Mouse (Mus musculus): ENCODE data around the gene Slc39a11. TPM values are rescaled to one million over a fixed set of nuclear protein-coding genes. Genes with fewer than 3 reads are reported as not detected.

Gene Slc39a11
- total RNA-seq, 1 experiment from 2014 or later = 26.6 TPM

DNA sequence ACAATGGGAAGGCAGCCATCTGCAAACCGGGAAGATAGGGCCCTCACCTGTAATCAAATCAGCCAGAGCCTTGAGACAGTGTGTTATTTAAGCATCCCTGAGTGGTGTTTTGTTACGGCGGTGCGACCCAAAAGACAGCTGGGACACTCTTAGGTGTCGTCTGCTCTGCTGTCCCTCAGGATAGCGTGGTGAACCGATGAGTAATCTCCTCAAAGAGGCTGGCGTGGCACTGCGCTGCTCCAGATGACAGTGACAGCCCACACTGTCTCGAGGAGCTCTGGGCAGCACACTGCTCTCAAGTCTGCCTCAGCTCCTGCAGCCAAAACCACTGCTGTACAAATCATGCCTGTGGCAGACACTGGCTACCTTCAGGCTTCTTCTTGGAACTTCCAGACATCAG, 133.7 kb downstream of the Slc39a11 start:
- no peak for ATAC-seq (replicated peaks in 1 of 2; ENCODE audit: insufficient read depth in 1 of 2, low FRiP score in 2 of 2, low TSS enrichment in 1 of 2, low read depth in 1 of 2, poor library complexity in 2 of 2, severe bottlenecking in 2 of 2)

DNA sequence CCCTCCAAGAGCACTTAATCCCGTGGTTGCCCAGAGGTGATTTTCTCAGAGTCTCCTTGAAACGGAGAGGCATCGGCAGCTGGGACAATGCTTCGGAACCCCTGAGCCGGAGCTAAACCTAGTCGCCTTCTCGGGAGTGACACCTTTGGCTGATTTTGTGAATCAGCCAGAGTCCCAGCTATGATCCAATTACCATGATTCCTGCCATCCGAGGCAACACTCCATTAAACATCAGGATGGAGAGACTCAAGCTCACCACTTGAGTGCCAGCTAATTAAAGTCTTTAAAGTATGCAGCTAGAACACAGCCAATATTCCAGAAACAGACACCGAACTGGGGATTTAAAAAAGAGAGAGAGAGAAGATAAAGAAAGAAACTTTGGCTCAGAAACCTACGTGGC, 136.9 kb downstream of the Slc39a11 start:
- no peak for ATAC-seq (replicated peaks in 1 of 2; ENCODE audit: insufficient read depth in 1 of 2, low FRiP score in 2 of 2, low TSS enrichment in 1 of 2, low read depth in 1 of 2, poor library complexity in 2 of 2, severe bottlenecking in 2 of 2)

DNA sequence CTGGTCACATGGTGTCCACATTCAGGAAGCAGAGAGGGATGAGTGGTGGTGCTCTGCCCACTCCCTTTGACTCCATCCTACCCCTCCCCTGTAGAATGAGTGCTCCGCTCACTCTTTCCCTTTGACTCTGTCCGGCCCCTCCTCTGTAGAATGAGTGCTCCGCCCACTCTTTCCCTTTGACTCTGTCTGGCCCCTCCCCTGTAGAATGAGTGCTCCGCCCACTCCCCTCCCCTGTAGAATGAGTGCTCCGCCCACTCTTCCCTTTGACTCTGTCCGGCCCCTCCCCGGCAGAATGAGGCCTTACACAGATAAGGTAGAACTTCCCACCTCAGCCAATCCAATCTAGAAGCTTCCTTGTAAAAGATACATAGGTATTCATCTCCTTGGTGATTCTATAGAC, 137.7 kb downstream of the Slc39a11 start:
- peak in 1 of 2 experiments; percentile 23; a peak in 1 of 4 replicates for ATAC-seq (replicated peaks in 1 of 2; ENCODE audit: insufficient read depth in 1 of 2, low FRiP score in 2 of 2, low TSS enrichment in 1 of 2, low read depth in 1 of 2, poor library complexity in 2 of 2, severe bottlenecking in 2 of 2)

DNA sequence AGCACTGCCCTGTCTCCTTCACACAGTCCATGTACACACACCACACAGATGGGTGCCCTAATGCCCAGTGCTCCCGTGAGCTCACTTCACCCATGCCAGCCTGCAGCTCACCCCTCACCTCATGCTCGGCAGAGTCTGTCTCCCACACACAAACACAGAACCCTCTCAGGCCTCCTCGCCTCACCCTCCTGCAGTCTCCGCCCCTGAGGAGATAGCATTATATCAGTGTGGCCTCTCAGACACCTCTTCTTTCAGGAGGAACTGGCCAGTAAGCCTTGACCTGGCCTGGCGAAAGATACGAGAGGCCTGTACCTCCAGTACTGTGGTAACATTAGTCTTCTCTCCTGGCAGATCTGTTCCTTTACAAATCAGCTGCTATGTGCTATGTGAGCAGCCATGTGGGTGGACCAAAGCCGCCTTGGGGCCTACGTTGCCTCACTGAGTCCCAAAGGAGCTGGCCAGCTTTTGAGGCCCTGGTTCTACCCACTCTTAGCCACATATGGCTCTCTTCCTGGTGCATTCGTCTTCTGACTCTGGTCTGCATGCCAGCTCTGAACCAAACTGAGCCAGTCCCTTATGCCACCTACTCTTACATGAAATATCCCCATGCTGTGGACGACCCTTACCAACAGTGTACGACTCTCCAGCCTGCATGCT, 138.8 kb downstream of the Slc39a11 start:
- ATAC-seq (replicated peaks in 1 of 2; ENCODE audit: insufficient read depth in 1 of 2, low FRiP score in 2 of 2, low TSS enrichment in 1 of 2, low read depth in 1 of 2, poor library complexity in 2 of 2, severe bottlenecking in 2 of 2) = no peak

DNA sequence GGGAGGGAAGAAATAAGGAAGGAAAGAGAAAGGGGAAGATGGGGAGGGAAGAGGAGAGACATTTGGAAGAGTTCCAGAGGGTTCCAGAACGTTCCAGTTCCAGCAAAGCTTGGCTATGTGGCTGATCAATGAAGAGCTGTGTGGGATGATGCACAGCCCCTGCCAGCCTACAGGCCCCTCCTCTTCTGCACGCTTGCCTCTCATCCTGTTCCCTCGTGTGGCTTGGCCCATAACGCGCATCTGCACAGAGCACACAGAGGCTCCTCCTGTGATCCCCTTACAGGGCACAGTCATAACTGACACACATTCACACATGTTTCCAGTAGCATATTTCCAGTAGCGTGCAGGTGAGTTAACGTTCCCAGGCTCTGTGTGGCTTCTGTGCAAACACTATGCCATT, 139.6 kb downstream of the Slc39a11 start:
- ATAC-seq (replicated peaks in 1 of 2; ENCODE audit: insufficient read depth in 1 of 2, low FRiP score in 2 of 2, low TSS enrichment in 1 of 2, low read depth in 1 of 2, poor library complexity in 2 of 2, severe bottlenecking in 2 of 2) = no peak

DNA sequence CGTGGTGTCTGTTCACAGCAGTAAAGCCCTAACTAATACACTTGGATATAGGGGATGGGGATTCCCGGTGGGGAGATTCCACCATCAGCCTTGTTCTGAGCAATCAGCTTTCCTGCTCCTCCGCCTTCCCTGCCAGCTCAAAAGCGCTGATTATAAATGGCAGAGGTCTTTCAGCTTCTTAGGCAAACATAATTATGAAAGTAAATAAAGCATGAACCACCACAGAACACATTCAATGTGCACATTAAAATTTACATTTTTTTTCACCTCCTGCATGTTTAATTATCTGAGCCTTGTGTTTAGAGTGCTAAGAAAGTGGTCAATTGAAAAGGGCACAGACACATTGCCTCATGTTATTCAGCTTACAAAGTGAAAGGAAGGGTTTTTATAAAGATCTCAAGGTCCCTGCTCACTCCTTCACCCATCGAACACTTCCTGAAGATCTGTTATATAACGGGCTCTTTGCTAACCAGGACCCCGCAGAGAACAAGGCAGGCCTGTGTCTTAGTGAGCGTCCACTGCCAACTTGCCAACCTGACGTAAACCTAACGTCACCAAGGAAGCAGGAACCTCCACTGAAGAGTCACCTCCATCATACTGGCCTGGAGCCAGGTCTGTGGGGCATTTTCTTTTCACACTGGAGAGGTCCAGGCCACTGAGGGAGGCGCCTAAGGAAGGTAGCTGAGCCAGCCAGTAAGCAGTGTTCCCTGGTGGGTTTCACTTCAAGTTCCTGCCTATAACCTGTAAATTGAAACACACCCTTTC, 142.0 kb downstream of the Slc39a11 start:
- ATAC-seq (replicated peaks in 1 of 2; ENCODE audit: insufficient read depth in 1 of 2, low FRiP score in 2 of 2, low TSS enrichment in 1 of 2, low read depth in 1 of 2, poor library complexity in 2 of 2, severe bottlenecking in 2 of 2) = peak; percentile 63 to 78

DNA sequence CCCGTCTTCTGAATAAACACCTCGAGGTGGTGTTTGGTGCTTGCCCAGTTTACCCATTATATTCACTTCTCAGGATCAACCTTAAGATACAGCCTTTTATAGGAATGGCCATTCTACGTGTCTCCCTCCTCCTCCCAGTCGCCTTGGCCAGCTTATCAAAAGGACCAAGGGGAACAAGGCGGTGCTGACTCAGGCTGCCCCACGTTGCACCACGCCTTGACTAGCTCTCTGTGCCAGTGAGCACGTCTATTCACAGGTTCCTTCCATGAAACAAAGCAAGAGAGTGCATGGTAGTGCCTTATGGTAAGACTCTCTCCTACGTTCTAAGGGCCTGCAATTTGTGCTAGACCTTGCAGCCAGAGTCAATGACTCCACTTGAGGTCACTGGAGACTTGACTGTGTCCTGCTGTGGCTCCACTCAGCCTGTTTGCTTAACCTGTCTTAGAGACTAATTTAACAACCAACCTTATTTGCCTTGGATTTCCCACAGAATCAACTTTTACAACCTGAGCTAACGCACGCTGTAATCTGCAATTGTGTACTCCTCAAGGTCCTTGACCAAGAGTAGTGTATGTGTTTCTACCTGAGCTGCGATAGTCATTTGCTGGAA, 144.2 kb downstream of the Slc39a11 start:
- no peak for ATAC-seq (replicated peaks in 1 of 2; ENCODE audit: insufficient read depth in 1 of 2, low FRiP score in 2 of 2, low TSS enrichment in 1 of 2, low read depth in 1 of 2, poor library complexity in 2 of 2, severe bottlenecking in 2 of 2)

DNA sequence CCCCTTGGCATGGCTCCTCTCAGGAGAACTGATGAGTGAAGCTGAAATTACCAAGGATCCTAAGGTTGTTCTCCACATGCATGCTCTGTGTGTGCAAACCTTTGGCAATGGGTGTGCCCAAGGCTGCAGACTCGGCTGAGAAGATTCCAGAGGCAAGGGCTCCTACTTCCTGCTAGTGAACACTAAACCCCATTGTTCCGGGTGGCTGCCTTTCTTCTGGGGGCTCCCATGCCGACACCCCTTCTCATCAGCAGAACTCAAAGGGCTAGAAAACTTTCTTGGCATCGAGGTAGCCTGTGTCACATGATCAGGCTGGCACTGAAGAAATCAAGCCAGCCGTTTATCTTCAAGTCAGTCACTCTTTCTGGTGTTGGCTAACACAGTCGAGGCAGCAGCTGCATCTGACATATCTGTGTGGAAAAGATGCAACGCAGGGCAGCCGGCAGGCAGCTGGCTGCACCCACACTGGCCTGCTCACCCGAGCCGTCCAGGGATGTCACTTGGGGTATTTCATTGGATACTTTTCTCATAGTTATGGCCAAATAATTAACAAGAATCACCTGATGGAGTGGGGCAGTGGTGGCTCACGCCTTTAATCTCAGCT, 145.3 kb downstream of the Slc39a11 start:
- no peak for ATAC-seq (replicated peaks in 1 of 2; ENCODE audit: insufficient read depth in 1 of 2, low FRiP score in 2 of 2, low TSS enrichment in 1 of 2, low read depth in 1 of 2, poor library complexity in 2 of 2, severe bottlenecking in 2 of 2)

DNA sequence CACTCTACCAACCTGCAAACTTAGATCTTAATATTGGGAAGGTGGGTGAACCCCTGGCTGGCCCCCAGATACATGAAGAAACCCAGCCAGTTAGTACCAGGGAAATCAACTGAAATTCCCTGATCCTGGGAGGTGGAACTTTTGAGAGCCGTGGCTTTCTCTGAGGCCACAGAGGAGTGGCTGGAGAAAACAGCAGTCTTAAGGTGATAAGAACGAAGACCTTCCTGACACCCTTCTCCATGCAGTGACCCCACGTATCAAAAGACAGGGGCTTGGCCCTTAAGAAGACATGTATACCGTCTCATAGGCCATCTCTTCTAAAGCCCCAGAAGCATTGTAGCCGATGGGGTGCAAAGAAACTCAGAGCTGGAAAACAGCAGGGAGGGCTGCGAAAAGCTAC, 146.9 kb downstream of the Slc39a11 start:
- no peak for ATAC-seq (replicated peaks in 1 of 2; ENCODE audit: insufficient read depth in 1 of 2, low FRiP score in 2 of 2, low TSS enrichment in 1 of 2, low read depth in 1 of 2, poor library complexity in 2 of 2, severe bottlenecking in 2 of 2)

DNA sequence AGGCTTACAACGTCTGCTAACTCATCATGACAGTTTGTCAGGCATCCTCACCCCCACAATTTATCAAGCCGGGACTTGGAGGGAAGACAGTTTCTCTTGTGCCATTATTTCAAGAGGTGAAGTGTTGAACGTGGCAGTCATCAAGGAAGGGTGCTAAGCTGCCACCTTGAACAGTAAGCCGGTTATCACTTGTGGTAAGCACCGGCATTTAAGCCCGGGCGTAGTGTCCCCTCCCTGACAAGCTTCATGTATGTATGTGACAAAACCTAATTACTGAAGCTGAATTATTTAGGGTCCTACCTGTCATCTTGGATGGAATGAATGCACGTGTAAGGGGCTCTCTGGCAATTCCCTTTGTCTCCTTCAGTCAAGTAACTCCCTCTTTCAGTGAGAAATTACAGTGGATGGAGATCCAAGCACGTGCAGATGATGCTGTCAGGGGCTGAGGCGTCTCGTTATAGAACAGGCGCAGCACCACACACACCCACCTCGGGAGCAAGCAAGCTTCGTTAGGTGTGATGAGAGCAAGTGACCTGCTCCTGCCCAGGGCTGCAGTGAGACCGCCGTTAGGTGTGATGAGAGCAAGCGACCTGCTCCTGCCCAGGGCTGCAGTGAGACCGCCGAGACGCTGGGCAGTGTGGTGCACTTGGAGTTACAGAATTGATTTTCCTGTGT, 149.1 kb downstream of the Slc39a11 start:
- ATAC-seq (replicated peaks in 1 of 2; ENCODE audit: insufficient read depth in 1 of 2, low FRiP score in 2 of 2, low TSS enrichment in 1 of 2, low read depth in 1 of 2, poor library complexity in 2 of 2, severe bottlenecking in 2 of 2) = no peak

DNA sequence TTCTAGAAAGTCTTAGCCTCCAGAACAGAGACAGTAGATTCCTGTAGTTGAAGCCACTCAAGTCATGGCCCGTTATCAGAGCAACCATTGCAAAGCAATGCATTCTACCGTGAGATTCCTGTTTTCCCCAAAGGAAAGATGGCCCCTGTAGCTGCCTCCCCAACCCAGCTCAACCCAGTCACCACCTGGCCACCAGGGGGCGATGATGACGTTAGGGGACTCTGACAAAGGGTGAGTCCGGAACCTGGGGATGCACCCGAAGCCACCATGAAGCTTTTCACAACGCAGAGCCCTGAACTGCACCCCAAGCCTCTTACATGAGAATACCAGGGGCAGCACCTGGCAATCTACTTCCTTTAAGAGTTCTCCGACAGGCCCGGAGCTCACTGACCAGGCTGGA, 151.0 kb downstream of the Slc39a11 start:
- peak; percentile 72 to 84 for ATAC-seq (replicated peaks in 1 of 2; ENCODE audit: insufficient read depth in 1 of 2, low FRiP score in 2 of 2, low TSS enrichment in 1 of 2, low read depth in 1 of 2, poor library complexity in 2 of 2, severe bottlenecking in 2 of 2)

DNA sequence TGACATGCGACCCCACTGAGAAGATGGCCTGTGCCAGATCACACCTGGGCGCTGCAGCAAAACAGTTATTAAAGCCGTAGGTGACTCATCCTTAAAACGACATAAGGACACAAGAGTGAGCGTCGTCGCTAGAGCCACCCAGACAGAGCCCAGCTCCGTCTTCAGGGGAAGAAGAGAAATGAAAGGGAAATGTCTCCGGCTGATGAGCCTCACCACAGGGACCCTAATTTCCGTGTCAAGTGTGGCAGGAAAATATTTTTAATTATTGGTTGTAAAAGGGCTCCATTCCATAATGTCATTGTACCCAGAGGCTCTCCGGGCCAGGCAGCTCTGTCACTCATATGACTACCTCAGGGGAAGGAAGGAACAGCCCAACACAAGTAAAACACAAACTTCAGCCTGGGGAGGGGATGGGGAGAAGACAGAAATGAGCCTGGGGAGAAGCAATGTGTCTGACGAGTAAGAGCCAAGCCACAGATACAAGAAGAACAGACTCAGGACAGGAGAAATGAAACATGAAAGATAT, 155.8 kb downstream of the Slc39a11 start:
- ATAC-seq (replicated peaks in 1 of 2; ENCODE audit: insufficient read depth in 1 of 2, low FRiP score in 2 of 2, low TSS enrichment in 1 of 2, low read depth in 1 of 2, poor library complexity in 2 of 2, severe bottlenecking in 2 of 2) = no peak

DNA sequence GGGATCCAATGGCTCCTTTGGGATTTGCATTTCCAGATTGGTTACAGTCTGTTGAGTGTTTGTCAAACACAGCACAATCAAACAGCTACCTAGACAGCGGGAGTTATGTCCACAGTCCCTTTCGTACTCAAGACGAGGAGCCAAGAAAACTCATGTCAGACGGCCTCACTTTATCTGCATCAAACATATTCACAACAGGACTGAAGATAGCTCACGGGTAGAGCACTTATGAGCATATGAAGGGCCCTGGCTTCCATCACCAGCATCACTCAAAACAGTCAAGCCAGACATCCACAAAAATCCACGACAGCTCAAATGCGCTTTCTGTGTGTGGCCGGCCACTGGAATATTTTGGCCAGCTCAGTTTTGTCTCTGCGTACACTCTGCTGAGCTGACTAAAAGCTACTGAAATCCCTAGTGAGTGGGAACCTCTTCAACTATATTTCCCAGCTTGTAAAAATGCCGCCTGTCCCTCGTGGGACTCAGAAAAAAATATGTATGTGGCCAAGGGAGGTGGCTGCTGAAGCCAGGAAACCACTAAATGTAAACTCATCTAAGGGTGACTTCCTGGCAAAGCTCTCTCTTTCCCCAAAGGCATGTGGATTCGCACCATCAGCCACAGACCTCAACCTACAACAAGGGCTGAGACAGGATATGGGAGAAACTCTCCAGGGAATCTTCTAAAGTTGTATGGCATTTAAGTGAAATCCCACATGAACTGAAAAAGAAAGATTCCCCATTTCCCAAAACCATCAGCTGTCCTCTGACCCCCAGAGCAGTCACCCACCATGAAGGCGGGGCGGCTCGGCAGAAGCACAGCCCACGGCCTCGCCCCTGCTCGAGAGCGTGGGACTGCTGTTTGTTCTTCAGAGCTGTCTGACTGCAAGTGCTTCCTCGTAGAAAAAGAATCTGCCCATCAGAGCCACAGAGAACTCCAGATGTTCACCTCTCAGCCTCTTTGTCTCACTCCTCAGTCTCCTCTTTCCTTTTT, 159.1 kb downstream of the Slc39a11 start:
- no peak for ATAC-seq (replicated peaks in 1 of 2; ENCODE audit: insufficient read depth in 1 of 2, low FRiP score in 2 of 2, low TSS enrichment in 1 of 2, low read depth in 1 of 2, poor library complexity in 2 of 2, severe bottlenecking in 2 of 2)

DNA sequence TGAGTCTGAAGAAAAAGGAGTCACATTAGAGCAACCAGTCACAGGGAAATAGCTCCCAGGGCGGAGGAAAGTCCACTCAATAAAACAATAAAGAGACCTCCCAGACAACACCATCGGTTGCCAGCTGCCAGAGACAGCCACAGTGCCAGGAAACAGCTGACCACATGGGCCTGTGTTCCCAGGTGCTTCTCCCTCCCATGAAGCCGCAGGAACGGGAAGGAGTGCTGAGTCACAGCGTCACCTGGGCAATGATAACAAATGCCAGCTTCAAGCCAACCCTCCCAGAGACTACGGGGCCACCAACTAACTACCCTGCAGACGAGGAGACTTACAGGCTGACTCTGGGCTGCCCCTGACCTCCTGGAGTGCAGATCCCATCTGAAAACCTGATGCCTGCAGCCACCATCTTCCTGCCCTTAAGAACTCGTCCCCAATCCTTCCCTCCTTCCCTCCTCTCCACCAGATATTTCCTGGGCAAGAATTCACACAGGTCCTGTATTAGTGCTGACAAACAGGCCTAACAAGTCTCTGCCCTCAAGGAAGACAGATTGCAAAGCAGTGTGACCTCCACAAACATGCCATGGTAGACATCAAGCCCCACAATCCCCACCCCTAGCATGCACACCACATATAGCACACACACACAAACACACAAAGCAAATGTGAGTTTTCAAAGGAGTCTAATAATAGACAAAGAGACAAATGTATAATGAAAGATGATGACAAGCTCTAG, 162.1 kb downstream of the Slc39a11 start:
- ATAC-seq (replicated peaks in 1 of 2; ENCODE audit: insufficient read depth in 1 of 2, low FRiP score in 2 of 2, low TSS enrichment in 1 of 2, low read depth in 1 of 2, poor library complexity in 2 of 2, severe bottlenecking in 2 of 2) = peak; percentile 59 to 78

DNA sequence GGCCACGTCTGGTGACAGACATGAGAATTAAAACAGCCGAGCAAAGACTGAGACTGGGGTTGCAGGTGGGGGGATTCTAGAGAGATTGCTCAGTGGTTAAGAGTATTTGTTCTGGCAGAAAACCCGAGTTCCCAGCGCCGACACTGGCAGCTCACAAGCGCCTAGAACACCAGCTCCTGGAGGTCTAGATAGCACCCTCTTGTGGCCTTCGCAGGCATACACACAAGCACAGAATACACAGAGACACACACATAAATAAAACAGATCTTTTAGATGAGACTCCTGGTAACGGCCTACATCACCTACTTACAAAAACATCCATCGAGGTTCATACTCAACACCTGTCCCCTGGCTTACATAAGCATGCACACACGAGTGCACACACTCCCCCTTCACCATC, 165.8 kb downstream of the Slc39a11 start:
- no peak for ATAC-seq (replicated peaks in 1 of 2; ENCODE audit: insufficient read depth in 1 of 2, low FRiP score in 2 of 2, low TSS enrichment in 1 of 2, low read depth in 1 of 2, poor library complexity in 2 of 2, severe bottlenecking in 2 of 2)

DNA sequence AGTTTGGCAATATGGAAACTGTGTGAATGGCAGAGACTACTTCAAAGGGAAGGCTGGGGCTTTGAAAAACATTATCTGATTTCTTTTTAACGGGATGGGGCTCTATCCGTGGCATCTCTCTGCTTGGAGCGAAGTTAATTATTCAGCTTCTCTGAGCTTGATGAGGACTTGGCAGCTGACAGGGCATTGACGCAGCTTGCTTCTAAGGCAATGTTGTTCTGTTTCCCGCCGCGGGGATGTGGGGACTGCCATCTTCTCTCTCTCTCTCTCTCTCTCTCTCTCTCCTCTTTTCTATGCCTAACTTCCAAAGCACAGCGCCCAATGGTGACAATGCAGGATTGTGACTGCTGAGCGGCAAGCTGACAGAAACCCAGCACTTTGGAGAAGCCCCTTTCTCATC, 172.3 kb downstream of the Slc39a11 start:
- ATAC-seq (replicated peaks in 1 of 2; ENCODE audit: insufficient read depth in 1 of 2, low FRiP score in 2 of 2, low TSS enrichment in 1 of 2, low read depth in 1 of 2, poor library complexity in 2 of 2, severe bottlenecking in 2 of 2) = no peak

All from hematopoietic stem cell, adult 5-6 weeks (primary cell).